Mouse (Mus musculus) heart, adult 18-20 months (tissue): ENCODE results near the gene Arhgap29. TPM values are rescaled to one million over a fixed set of nuclear protein-coding genes. Genes with fewer than 3 reads are reported as not detected.
A peak's percentile ranks its signal among the peaks of the same experiment; 100 is the strongest.

Experiments
- DNase-seq, 2 experiments: peaks; one replicate each; pipeline ENCODE4 v3.0.0; 2021 to 2022; ENCODE audit warnings: mixed read lengths in 1 of 2
- total RNA-seq, 2 experiments: library from RNA; stranded (reverse); gene quantifications; 2 replicates each; pipeline ENCODE4 v1.2.3; 2021

Arhgap29 gene
- total RNA-seq, 2 experiments from 2014 or later, result 34.8 to 41.2 TPM

GRCm38 (mm10) chr3:122010292-122010691 lies 58.0 kb downstream of the Arhgap29 start:
- DNase-seq, result no peak

GRCm38 (mm10) chr3:122012464-122012863 lies 60.1 kb downstream of the Arhgap29 start:
- DNase-seq, result no peak

DNA sequence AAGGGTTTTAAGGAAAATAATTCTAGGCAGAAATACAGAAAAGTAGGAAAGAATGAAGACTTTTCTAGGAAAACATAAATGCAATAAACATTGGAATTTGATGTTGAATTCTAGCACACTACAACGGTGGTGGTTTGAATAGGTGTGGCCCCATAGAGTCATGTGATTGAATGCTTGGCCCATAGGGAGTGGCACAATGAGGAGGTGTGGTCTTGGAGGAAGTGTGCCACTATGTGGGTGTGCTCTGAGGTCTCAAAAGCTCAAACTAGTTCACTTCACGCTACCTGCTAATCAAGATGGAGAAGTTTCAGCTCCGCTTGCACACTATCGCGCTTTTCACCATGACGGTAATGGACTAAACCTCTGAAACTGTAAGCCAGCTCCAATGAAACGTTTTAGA lies 66.1 kb downstream of the Arhgap29 start:
- no peak for DNase-seq

GRCm38 (mm10) chr3:122019159-122019558 lies 66.8 kb downstream of the Arhgap29 start:
- DNase-seq, result no peak

DNA sequence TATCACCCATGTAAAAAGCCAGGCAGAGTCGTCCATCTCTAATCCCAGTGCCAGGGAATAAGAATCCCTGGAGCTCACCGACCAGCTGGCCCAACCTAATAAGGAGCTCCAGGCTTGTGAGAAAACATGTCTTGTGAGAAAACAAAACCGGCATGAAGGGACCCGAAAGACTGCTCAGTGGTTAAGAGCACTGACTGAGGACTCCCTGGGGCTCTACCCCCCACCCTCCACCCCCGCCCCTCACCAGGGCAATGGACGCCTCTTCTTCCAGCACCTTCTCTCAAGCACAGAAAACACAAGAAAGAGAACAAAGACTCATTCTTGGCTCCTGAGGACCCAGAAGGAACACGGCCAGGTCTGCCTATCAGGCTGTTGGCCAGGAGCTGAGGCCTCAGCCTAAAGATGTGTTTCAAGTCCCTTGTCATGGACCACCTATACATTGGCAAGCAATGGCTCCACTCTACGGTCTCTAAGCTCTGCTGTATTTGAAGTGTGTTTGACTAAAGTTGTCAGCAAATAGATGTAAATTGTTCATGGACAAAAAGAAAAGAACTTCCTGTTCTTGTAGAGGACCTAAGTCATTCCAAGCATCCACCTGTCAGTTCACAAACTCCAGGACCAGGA lies 68.8 kb downstream of the Arhgap29 start:
- no peak for DNase-seq

DNA sequence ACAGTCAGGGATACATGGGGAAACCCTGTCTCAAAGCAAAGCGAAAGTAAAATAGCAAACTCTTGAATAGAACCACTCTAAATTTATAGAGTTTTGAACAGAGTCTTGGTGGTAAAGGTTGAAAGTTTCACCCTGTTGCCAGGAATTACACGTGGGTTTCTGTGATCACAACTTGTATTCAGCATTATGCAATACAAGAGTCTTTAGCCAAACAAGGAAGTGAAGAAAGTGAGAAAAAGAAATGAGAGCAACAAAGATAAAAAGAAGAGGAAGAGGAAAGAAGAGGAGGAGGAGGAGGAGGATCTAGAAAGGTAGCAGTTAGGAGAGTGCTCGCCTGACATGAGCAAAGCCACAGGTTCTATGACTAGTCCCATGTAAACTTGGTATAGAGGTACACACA lies 70.0 kb downstream of the Arhgap29 start:
- DNase-seq, result no peak

- DNase-seq, result peak in 1 of 2 experiments; percentile 40
These were observed 74.3 kb downstream of the Arhgap29 start for GRCm38 (mm10) chr3:122026676-122027075.

- DNase-seq, result no peak
These were observed 75.4 kb downstream of the Arhgap29 start for GRCm38 (mm10) chr3:122027776-122028175.

- peak; percentile 61 to 64 for DNase-seq
These were observed 81.0 kb downstream of the Arhgap29 start for GRCm38 (mm10) chr3:122033248-122033837.

- peak in 1 of 2 experiments; percentile 23 for DNase-seq
These were observed 81.9 kb downstream of the Arhgap29 start for GRCm38 (mm10) chr3:122034240-122034639.

DNA sequence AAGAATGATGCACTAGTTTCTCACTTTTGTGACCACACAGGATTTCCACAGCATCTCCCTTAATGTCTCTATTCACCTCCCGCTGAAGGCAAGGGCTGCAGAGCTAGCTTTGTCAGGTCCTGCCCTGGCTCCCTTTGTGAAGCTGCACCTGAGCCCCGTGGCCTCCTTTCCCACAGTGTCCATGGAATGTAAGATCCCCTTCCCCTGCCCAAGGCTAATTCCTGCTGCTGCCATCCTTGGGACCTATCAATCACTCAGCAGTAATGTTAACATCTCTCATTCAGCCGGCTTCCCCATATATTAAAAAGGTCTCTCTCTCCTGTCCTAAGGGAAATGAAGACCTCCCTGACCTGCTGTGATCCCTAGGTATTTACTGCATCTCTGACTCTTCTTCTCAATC lies 82.8 kb downstream of the Arhgap29 start:
- no peak for DNase-seq

DNA sequence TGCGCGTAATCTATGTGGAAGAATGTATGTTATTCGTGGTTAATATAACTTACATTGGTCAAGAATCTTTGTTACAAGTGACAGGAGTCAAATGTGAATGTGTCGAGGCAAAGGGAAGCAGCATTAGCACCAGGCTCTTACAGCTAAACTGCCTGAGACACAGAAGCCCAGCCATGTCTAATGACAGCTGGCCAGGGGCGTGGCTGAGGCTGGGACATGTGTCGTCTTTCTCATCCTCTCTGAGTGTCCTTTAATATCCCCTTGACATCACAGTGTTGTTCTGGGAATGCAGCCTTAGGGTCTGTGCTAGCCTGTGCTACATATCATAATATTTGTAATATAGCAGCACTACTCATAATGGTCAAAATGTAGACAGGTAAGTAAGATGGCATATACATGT lies 88.2 kb downstream of the Arhgap29 start:
- DNase-seq, result no peak

- DNase-seq, result no peak
These were observed 90.8 kb downstream of the Arhgap29 start for GRCm38 (mm10) chr3:122043102-122043501.

- no peak for DNase-seq
These were observed 91.6 kb downstream of the Arhgap29 start, which contains the start of gene Abca4 for GRCm38 (mm10) chr3:122043799-122044547. Abca4 (plus strand) TSS chr3:122044443.

- peak in 1 of 2 experiments; percentile 44 for DNase-seq
These were observed 93.9 kb downstream of the Arhgap29 start for GRCm38 (mm10) chr3:122046187-122046620.

GRCm38 (mm10) chr3:122047402-122047801 lies 95.1 kb downstream of the Arhgap29 start:
- DNase-seq, result peak in 1 of 2 experiments; percentile 18

- peak; percentile 61 to 72 for DNase-seq
These were observed 95.8 kb downstream of the Arhgap29 start for GRCm38 (mm10) chr3:122047921-122048861.

GRCm38 (mm10) chr3:122049158-122049557 lies 96.8 kb downstream of the Arhgap29 start:
- no peak for DNase-seq

- no peak for DNase-seq
These were observed 106.3 kb downstream of the Arhgap29 start for GRCm38 (mm10) chr3:122058439-122059198.

GRCm38 (mm10) chr3:122062586-122062985 lies 110.2 kb downstream of the Arhgap29 start:
- no peak for DNase-seq
